Mouse (Mus musculus) neural tube, embryonic 12.5 days (tissue): ENCODE measurements around the gene Ssh1. TPM values are rescaled to one million over a fixed set of nuclear protein-coding genes. Genes with fewer than 3 reads are reported as not detected.

Experiments used
- ATAC-seq: fragments of 200-750 bp; cut with Nextera tagmentation; 2 replicates; pipeline ENCODE4 v1.8.0; 2017; ENCODE audit warnings: low read depth, mild to moderate bottlenecking, moderate TSS enrichment, moderate library complexity; ENCODE audit not compliant: low FRiP score
- H3K27ac ChIP-seq: fragments of 300-500 bp; sonication (generic); 2 replicates; pipeline ENCODE4 v1.5.1; 2016
- H3K27me3 ChIP-seq: fragments of 300-500 bp; sonication (generic); replicated peaks from 2 replicates; pipeline ENCODE4 v1.6.1; 2016; ENCODE audit warnings: mild to moderate bottlenecking
- H3K36me3 ChIP-seq: fragments of 300-500 bp; sonication (generic); 2 replicates; pipeline ENCODE4 v1.6.1; 2016; ENCODE audit warnings: mild to moderate bottlenecking
- H3K4me1 ChIP-seq: fragments of 300-500 bp; sonication (generic); 2 replicates; pipeline ENCODE4 v1.6.1; 2016
- H3K4me2 ChIP-seq: fragments of 300-500 bp; sonication (generic); replicated peaks from 2 replicates; pipeline ENCODE4 v1.6.1; 2016; ENCODE audit warnings: mild to moderate bottlenecking
- H3K4me3 ChIP-seq: fragments of 300-500 bp; sonication (generic); 2 replicates; pipeline ENCODE4 v1.5.1; 2016
- H3K9ac ChIP-seq: fragments of 300-500 bp; sonication (generic); 2 replicates; pipeline ENCODE4 v1.6.1; 2016; ENCODE audit warnings: mild to moderate bottlenecking
- H3K9me3 ChIP-seq: fragments of 300-500 bp; sonication (generic); 2 replicates; pipeline ENCODE4 v1.6.1; 2016; ENCODE audit warnings: mild to moderate bottlenecking
- WGBS: fragments of 180-500 bp; shearing (Covaris S2); methylation state at CpG from one replicate; pipeline ENCODE4 v1.1.7; 2016; 5-methylcytosine and 5-hydroxymethylcytosine counted together
- polyA plus RNA-seq: library from polyadenylated mRNA; unstranded; fragments of >200 nt; fragmentation: Nextera tagmentation; extraction: Ambion mirVana; gene quantifications from 2 replicates; pipeline ENCODE4 v1.2.1, GENCODE M21; 2016

Gene Ssh1
- polyA plus RNA-seq, 1 experiment from 2014 or later = 21.0 TPM

DNA sequence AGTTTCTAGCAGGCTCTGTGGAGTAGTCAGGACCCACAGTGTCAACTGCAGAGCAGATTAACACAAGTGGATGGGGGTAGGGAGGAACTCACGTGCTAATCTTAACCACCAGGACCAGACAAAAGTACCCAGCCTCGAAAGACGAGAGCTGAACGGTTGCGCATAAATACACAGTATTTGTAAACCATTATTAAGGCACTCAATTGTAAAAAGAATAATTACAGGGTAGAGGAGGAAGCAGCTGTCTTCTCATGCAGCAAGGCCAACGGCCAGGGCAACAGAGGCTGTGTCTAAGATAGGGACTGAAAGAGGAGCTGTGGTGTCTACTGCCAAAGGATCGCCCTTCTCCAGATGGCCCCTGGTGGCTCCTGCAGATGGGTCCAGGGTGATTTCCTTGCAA is 56.0 kb downstream of the Ssh1 start:
- WGBS = 62% methylated on average over 7 of the region's 7 CpGs
- Histone ChIP-seq H3K9ac (no peak overlapping the region), H3K4me3 (no peak overlapping the region), H3K4me1 (0 out of 2 replicates have a peak, but pooled peaks cover 2% of the 10 kb centered on the region), H3K27ac (peak overlapping the region; percentile 2; the same call in 1 of the 2 replicates), H3K4me2 (no peak overlapping the region), H3K9me3 (no peaks in the 10 kb centered on the region), H3K27me3 (no peaks in the 10 kb centered on the region), H3K36me3 (peaks cover 28% of the 10 kb centered on the region)
- ATAC-seq = no peak

DNA sequence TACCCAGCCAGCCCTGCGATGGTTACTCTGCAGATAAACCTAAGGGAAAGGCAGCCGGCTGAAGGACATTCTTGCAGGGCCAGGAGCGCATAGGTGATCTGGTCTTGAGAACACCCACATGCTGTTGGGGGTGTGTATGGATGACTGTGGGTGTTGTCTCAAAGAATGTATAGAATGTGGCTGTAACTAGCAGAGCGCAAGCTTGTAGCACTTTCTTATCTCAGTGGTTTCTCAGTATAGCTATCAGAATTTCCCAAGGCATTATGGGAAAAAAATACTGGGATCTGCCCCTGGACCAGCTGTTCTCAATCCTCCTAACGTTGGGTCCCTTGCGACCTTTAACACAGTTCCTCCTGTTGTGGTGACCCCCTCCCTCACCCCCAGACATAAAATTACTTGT is 59.8 kb downstream of the Ssh1 start:
- H3K36me3 ChIP-seq = no peaks in the 10 kb centered on the region
- no peak overlapping the region for H3K4me3 ChIP-seq
- no peak overlapping the region for H3K9ac ChIP-seq
- no peak for ATAC-seq
- H3K9me3 ChIP-seq = no peaks in the 10 kb centered on the region
- H3K4me1 ChIP-seq = peaks cover 16% of the 10 kb centered on the region
- H3K27me3 ChIP-seq = no peaks in the 10 kb centered on the region
- 89% methylated on average over 6 of the region's 6 CpGs for WGBS
- H3K27ac ChIP-seq = no peak overlapping the region
- no peak overlapping the region for H3K4me2 ChIP-seq

DNA sequence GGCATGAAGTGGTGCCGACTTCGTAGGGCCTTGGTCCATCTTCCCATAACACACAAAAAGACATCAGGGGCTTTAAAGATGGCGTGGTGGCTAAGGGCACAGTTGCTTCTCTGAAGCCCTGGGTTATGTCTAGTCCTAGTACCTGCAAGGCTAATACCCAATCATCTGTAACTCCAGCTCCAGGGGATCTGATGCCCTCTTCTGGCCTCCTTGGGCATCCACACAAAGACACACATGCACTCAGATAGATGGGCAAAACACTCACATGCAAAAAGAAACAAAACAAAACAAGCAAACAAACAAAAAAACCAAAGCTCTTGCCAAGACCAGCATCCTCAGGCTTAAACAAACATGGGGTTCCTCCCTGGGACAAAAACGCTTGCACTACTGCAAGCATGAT is 60.2 kb downstream of the Ssh1 start:
- Histone ChIP-seq H3K4me1 (peaks cover 16% of the 10 kb centered on the region), H3K36me3 (no peaks in the 10 kb centered on the region), H3K4me3 (no peak overlapping the region), H3K4me2 (no peak overlapping the region), H3K27ac (no peak overlapping the region), H3K9me3 (no peaks in the 10 kb centered on the region), H3K27me3 (no peaks in the 10 kb centered on the region), H3K9ac (no peak overlapping the region)
- WGBS = 81% methylated on average over 4 of the region's 4 CpGs
- ATAC-seq = no peak

DNA sequence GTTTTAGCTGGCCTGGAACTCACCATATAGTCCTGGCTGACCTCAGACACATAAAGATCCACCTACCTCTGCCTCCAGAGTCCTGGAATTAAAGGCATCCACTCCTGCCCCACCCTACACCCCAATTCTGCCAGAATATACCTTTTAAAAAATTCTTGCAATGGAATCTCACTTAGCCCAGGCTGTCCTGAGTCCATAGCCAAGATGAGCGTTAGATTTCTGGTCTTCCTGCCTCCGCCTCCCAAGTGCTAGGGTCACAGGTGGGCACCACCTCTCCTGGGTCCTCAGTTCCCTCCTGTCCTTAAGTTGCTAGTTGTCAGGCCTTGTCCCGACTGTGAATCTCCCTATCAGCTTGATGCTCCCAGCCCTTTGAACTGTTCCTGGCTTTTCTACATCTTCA is 61.4 kb downstream of the Ssh1 start:
- Histone ChIP-seq H3K27me3 (no peaks in the 10 kb centered on the region), H3K36me3 (no peaks in the 10 kb centered on the region), H3K4me1 (peaks cover 14% of the 10 kb centered on the region), H3K9ac (no peak overlapping the region), H3K9me3 (no peaks in the 10 kb centered on the region), H3K4me3 (no peak overlapping the region), H3K4me2 (no peak overlapping the region), H3K27ac (no peak overlapping the region)
- 85% methylated on average over 3 of the region's 3 CpGs for WGBS
- no peak for ATAC-seq

DNA sequence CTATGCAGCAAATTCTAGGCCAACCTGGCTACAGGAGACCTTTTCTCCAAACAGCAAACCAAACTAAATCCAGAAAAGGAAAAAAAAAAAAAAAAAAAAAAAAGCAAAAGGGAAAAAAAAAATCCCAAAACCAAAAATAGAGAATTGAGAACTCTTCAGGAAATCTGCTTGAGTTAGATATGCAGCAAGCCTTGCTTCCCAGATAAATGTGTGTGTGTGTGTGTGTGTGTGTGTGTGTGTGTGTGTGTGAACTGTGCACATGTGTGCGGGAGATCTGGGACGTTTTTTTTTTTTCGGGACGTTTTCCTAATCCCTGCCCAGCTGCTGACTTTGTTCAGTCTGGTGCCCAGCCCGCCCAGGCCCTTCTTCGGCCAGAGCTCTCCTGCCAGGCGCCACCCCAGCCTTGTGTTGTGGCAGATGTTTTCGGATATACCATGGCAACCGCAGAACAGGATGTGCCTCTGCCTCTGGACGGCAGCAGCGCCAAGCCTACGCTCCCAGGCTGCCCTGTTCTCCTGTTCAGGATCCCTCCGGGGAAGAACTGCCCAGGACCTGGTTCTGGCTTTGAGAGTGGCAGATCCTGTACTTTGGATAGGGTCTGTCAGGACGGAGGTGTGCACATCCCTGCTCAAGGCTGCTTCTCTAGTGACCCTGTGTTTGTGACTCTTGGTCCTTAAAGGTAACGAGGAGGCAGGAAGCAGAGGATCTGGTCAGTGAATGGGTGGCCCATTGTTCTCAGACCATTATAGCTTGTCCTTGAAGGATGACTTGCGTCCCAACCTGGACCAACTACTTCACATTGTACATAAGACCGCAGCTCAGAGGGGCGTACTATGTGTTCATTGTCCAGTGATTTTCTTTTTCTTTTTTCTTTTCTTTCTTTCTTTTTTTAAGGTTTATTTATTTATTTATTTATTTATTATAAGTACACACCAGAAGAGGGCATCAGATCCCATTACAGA is 62.8 kb downstream of the Ssh1 start:
- no peaks in the 10 kb centered on the region for H3K36me3 ChIP-seq
- H3K27me3 ChIP-seq = no peaks in the 10 kb centered on the region
- no peak overlapping the region for H3K4me3 ChIP-seq
- peak overlapping the region; percentile 24; the same call in 1 of the 2 replicates for H3K4me2 ChIP-seq
- H3K4me1 ChIP-seq = peaks cover 18% of the 10 kb centered on the region
- 26% methylated on average over 18 of the region's 18 CpGs for WGBS
- H3K9me3 ChIP-seq = no peaks in the 10 kb centered on the region
- ATAC-seq = peak; percentile 50; the same call in 1 of the 2 replicates
- 0 out of 2 replicates have a peak overlapping the region, but pooled peaks have one; percentile 33 for H3K9ac ChIP-seq
- H3K27ac ChIP-seq = no peak overlapping the region

DNA sequence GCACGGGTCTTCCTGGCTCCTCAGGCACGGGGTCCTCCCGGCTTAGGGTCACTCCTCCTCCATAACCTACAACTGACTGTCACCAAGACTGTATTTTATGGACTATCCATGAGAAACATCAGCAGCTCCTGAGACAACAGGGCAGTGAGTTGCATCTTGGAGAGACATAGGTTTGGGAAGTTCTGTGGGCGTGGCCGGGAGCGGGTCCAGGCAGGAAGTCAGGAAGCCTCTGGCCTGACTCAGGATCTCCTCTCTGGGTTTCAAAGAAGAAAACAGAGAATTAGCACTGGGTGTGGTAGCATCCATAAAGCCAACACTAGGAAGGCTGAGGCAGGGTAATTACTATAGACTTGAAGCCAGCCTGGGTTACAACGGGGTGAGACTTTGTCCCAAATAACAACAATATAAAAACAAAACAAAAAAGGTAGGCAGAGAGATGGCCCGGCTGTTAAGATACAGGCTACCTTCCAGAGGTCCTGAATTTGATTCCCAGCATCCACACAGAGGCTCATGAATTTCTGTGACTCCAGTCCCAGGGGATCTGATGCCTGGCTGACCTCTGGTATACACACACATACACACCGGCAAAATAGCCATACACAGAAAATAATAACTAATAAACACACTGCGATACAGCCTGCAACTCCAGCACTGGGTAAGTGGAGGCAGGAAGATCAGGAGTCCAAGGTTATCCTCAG is 63.6 kb downstream of the Ssh1 start:
- H3K9me3 ChIP-seq = no peaks in the 10 kb centered on the region
- peaks cover 20% of the 10 kb centered on the region for H3K4me1 ChIP-seq
- 0 out of 2 replicates have a peak overlapping the region, but pooled peaks have one; percentile 33 for H3K27ac ChIP-seq
- no peak overlapping the region for H3K4me2 ChIP-seq
- H3K36me3 ChIP-seq = no peaks in the 10 kb centered on the region
- 50% methylated on average over 10 of the region's 10 CpGs for WGBS
- H3K27me3 ChIP-seq = no peaks in the 10 kb centered on the region
- H3K4me3 ChIP-seq = no peak overlapping the region
- H3K9ac ChIP-seq = no peak overlapping the region
- ATAC-seq = no peak

DNA sequence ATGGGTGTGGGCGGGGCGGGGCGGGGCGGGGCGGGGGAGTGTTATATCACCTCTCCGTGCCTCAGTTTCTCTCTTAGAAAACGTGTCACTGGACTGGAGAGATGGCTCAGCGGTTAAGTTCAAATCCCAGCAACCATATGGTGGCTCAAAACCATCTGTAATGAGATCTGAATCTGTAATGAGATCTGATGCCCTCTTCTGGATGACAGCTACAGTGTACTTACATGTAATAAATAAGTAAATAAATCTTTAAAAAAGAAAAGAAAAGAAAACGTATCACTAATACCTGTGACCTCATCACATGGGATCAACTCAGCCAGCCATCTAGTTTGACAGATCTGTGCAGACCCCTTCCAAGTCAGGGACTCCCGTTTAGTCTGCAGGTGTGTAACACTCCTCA is 64.2 kb downstream of the Ssh1 start:
- Histone ChIP-seq H3K9ac (no peak overlapping the region), H3K27ac (0 out of 2 replicates have a peak overlapping the region, but pooled peaks have one; percentile 33), H3K4me2 (no peak overlapping the region), H3K36me3 (no peaks in the 10 kb centered on the region), H3K9me3 (no peaks in the 10 kb centered on the region), H3K27me3 (no peaks in the 10 kb centered on the region), H3K4me1 (peaks cover 20% of the 10 kb centered on the region), H3K4me3 (no peak overlapping the region)
- WGBS = 77% methylated on average over 10 of the region's 10 CpGs
- ATAC-seq = no peak

DNA sequence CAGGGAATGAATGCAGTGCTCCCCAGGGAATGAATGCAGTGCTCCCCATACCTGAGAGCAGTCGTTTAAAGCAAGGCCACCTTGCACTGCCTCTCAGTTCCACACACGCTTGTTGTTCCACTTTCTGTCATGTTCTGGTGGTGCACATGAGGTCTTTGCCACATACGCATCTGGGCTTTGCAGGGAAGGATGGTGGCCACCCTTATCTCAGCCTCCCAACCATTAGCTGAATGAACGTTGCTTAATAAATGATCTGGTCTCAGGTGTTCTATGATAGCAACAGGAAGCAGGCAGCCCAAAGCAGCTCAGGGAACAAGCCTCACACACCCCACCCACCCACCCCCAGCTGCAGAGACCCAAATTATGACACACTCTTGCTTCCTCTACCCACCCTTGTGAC is 69.1 kb downstream of the Ssh1 start:
- Histone ChIP-seq H3K4me1 (peaks cover 17% of the 10 kb centered on the region), H3K36me3 (no peaks in the 10 kb centered on the region), H3K9ac (no peak overlapping the region), H3K4me3 (no peak overlapping the region), H3K9me3 (no peaks in the 10 kb centered on the region), H3K4me2 (no peak overlapping the region), H3K27ac (no peak overlapping the region), H3K27me3 (no peaks in the 10 kb centered on the region)
- 85% methylated on average over 4 of the region's 4 CpGs for WGBS
- ATAC-seq = no peak

DNA sequence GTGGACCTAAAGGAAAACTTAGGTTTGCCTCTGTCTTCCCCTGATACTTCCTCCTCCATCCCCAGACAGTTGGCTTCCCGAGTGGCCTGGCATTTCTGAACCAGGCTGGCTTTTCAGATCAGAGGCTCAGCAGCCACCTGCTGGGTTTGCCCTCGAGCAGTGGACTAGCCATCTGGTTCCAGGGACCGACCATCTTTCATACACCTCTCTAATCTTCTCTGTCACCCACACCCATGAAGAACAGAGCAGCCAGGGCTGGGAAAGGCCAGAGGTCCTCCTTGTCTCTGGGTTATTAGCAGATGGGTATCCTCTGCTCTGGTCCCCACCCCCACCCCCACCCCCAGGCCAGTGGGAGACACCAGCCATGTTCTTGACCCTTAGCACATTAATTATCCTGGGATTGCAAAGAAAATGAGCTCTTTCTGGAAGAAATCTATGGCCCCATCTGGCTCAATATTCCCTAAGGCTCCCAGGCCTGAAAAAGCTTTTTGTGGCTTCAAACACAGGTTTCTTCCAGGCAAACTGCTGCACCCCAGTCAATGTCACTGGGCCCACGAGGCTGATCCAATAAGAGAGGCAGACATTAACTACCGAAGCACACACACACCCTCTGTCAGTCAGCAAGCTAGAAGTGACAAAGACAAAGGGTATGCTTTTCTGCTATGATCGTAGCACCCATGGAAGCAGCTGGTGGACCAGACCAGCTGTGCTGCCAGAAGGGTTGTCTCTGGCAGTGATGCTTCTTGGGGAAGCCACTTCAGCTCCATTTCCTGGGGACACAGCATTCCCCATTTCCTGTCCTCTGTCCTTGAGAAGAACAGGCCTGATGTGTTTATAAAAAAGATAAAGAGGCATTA is 72.2 kb downstream of the Ssh1 start:
- WGBS = 15% methylated on average over 6 of the region's 6 CpGs
- H3K27me3 ChIP-seq = no peaks in the 10 kb centered on the region

DNA sequence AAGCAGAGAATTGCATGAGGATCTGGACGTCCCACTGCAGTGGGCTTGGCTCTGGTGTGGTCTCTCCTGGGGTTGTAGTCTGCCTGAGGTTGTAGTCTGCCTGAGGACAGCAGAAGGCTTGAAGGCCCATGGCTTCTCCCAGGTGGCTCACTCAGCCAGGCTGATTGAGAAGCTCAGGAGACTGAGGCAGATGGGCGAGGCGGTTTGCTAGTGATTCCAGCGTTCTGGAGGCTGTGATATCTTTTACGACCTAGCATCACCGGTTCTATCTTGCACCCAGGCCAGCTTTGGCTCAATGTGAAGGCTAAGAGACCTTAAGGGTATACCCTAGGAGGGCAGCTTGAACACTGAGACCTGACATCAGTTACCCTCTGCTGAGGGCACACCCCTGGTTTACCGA is 74.6 kb downstream of the Ssh1 start:
- Histone ChIP-seq H3K27me3 (no peaks in the 10 kb centered on the region), H3K4me3 (no peak overlapping the region), H3K9me3 (no peaks in the 10 kb centered on the region), H3K9ac (no peak overlapping the region), H3K4me2 (no peak overlapping the region), H3K36me3 (no peaks in the 10 kb centered on the region), H3K27ac (no peak overlapping the region), H3K4me1 (peaks cover 17% of the 10 kb centered on the region)
- 63% methylated on average over 7 of the region's 7 CpGs for WGBS
- ATAC-seq = no peak

More for the DNA sequence above, 72.2 kb downstream of the Ssh1 start:
- no peaks in the 10 kb centered on the region for H3K36me3 ChIP-seq
- no peak overlapping the region for H3K4me3 ChIP-seq
- H3K9me3 ChIP-seq = no peaks in the 10 kb centered on the region
- peaks cover 23% of the 10 kb centered on the region for H3K4me1 ChIP-seq
- H3K4me2 ChIP-seq = no peak overlapping the region
- peak overlapping the region; percentile 33; the same call in 1 of the 2 replicates for H3K9ac ChIP-seq
- peak; percentile 82 for ATAC-seq
- peak overlapping the region; percentile 72 for H3K27ac ChIP-seq

DNA sequence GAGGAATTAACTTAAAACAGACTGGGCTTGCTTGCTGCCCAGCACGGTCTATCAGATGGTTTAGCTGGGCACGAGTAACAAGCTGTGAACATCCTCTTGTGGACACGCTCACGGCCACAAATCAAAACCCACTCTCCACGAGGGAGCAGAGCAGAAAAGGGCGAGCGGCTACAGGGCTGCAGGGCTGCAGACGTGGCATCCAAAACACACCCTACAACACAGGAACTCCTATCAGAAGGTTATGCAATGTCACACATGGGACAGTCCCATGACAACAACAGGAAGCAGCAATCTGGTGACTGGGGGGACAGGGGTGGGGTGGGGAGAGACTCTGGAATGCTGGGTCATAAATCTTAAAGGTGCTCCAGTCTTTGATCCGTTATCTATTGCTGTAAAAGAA is 75.0 kb downstream of the Ssh1 start:
- peaks cover 17% of the 10 kb centered on the region for H3K4me1 ChIP-seq
- H3K27me3 ChIP-seq = no peaks in the 10 kb centered on the region
- ATAC-seq = no peak
- no peak overlapping the region for H3K4me3 ChIP-seq
- no peaks in the 10 kb centered on the region for H3K9me3 ChIP-seq
- H3K27ac ChIP-seq = no peak overlapping the region
- 0 out of 2 replicates have a peak overlapping the region, but pooled peaks have one; percentile 5 for H3K9ac ChIP-seq
- H3K36me3 ChIP-seq = no peaks in the 10 kb centered on the region
- no peak overlapping the region for H3K4me2 ChIP-seq
- WGBS = 44% methylated on average over 9 of the region's 9 CpGs
